Mouse (Mus musculus): ENCODE results near the gene Bcl2l11.
"Not testable (repeated sequence)": the region's sequence is repeated elsewhere in the genome, so short reads cannot be mapped to it uniquely, and the experiment has no call there.

Bcl2l11 gene

GRCm38 (mm10) chr2:128125635-128126470 lies at the start of gene Bcl2l11:
Gene Bcl2l11 (plus strand): TSS chr2:128126038.
- DNase-seq = peak; percentile 81 to 88

GRCm38 (mm10) chr2:128076936-128077335 lies 48.9 kb upstream of the Bcl2l11 start:
- DNase-seq = peak; percentile 9 to 22

DNA sequence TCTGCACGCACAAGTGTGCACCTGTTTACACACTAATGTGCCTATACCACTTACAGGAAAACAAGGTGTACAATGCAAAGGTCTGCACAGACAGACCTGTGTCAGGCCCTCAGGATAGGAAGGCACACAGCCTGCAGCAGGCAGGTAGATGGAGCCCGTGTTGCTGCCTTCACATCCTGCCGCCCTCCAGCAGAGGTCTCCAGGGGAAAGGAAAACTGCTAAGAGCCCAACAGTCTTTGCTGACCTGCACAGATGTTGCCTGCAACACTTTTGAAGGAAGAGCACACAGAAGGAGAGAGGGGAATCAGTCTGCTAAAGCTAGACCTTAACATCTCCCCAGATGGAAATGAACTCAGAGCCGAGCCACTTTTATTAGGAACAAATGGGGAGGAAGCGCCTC lies 47.0 kb upstream of the Bcl2l11 start:
- DNase-seq = no peak

DNA sequence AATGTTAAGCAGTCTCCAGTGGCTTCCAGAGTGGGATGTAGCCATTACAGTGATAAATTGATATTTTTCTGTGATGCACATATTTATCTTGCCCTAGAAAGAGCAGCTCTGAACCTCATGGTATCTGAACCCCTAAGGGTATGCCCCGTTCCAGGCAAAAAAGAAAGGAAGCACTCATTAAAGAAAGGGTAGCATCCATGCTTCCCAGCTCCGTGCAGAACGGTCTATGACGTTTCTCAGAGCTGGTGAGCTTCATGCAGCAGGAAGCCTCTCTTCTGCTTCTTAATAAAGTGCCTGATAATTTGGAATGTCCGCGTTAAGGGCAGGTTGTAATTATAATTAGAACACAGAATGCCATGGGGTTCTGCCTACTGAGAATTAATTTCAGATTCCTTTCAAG lies 46.5 kb upstream of the Bcl2l11 start:
- DNase-seq = no peak

DNA sequence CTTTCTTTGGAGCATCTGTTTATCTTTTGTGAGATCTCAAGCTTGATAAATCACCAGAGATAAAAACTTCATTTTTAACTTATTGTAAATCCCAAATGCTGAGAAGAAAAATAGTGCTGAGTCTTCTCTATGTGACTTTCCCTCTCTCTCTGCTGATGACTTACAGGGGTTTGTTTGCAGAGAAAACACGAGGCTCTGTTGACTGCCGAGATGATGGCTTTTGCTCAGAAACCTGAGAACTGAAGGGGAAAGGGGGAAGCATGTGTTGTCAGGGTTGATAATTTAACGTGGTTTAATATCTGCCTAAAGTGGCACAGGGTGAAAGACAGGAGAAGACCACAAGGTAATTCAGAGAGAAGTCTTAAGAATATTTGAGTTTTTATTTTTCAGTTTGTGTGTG lies 42.0 kb upstream of the Bcl2l11 start:
- DNase-seq = no peak

- no peak for DNase-seq
Measured at GRCm38 (mm10) chr2:128084607-128085006, 41.2 kb upstream of the Bcl2l11 start.

GRCm38 (mm10) chr2:128085481-128085880 lies 40.4 kb upstream of the Bcl2l11 start:
- DNase-seq = no peak

DNA sequence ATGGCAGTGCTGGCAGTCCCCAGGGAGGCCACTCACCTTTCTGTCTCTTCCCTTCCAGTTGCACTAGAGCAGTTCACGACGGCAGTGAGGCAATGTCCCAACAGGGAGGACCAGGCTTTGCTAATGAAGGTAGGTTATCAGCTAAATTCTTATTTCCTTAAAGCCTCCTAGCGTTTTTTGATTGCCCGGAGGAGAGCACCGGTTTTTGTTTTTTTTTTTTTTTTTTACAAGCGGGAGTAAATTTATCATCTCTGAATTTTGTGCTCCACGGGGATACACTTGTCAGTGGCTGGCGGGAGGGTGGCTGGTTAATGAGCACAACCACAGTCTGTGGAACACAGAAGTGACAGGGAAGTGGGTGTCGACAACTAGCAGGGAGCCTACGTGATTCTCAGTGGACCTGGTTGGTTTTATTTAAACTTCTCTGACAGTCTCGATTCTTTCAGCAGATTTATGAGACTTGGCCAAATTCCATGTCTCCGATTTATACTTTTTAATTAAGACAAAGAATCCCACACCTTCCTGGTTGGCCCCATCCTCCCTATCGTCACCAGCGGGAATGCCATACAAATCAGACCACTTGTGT lies 39.4 kb upstream of the Bcl2l11 start:
- DNase-seq = no peak

- no peak for DNase-seq
Measured at GRCm38 (mm10) chr2:128086996-128087526, 38.8 kb upstream of the Bcl2l11 start.

DNA sequence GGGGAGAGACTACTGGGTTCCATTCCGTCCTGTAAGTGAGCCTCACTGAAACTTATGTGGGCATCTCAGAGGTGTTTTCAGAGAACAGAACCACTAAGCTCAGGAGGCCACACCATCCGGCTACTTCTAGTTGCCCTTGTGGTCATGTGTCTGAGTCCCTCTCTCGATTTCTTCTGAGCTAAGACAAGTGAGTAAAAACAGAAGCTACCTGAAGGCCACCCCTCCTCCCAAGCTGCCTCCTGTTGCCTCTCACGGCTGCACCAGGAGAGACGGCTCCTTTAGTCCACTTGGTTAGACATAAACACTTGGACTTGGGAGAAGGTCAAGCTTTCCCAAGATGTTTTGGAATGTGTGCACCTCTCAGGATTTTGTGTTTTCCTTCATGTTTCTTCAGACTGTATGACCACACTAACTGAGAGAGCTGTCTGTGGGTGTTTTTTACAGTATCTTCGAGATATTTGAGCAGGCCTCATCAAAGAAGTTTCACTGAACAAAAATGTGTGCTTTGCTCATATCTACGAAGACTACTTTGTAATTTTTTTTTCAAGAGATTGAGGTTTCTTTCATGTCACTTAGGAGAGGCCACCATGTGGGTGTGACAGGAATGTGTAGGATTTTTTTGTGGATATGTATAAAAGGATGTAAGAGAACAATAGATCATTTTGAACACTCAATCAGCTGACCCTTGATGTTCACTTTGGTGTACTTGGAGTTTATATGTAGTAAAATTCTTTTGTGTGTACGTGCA lies 37.9 kb upstream of the Bcl2l11 start:
- DNase-seq = no peak

GRCm38 (mm10) chr2:128090283-128090885 lies 35.5 kb upstream of the Bcl2l11 start:
- DNase-seq = no peak

DNA sequence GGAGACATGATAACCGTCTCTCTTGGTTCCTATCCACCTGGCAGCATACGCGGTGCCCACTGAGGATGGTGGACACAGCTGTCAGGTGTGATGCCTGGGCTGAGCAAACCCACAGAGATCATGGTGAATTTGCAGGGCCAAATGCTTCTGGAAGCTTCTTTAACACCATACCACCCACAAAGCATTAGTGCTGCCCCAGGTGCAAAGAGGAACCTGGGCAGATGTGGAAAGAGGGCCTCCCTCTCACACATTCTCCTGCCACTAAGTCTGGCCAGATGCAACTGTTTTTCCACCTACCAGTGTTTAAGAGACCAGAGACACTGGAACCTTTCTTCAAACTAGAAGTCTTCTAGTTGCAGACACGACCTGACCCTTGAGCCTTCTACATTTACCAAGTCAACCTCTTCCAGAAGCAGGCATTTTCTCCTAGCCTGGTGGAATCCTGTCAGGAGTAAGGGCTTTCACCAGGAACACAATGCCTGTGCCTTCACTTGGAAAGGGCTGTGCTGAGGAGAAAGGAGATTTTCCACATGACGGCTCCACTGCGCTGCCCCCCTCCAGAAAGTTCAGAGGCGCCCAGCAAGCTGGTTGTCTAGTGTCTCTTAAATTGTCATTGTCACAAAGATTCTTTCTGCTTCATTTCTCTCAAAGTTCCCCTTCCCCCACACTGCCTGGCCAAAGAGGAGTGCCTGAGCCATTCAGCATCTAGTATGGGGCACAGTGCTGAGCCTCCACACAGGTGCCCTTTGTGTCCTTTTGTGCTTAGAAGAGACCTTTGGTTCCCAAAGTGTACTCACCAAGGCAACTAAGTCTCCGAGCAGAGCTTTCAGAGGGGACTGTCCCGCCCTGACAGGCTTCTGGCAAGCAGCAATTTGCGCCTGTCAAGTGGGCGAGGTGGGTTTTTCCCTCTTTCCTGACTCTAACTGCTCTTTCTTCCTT lies 34.1 kb upstream of the Bcl2l11 start:
- no peak for DNase-seq

- no peak for DNase-seq
Measured at GRCm38 (mm10) chr2:128092451-128092850, 33.4 kb upstream of the Bcl2l11 start.

DNA sequence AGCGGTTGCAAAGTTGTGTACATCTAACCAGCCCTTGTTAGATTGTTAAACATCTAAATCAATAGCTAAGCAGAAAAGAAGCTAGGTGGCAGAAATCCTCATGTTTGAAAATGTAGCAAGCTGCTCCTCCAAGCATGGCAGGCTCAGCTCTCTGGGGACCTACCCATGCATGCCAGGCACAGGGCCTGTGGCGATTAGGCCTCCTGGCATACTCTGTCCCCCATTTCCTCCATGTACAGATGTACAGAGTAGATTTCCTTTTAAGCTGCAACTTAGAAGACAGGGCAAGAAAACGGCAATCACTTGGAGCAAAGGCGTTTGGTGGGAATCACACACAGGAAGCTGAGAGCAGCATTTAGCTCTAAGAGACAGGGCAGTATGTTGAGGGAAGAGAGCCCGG lies 31.6 kb upstream of the Bcl2l11 start:
- DNase-seq = no peak

DNA sequence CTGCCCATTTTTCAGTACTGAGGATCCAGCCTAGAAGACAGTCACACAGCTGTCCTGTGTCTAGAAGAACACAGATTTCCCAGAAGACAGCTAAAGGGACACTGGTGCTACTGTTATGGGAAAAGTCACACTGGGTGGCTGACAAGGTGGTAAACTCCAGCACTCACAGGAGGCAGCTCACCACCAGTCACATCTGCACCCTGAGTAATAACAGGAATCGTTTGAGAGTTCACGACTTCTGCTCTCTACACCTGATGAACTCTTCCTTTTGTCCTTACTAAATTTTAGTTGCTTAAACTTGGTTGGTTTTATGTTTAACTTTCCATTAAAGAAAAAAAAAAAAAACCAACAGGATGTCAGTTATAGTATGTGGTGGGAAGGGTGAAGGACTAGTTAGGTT lies 31.2 kb upstream of the Bcl2l11 start:
- DNase-seq = no peak

DNA sequence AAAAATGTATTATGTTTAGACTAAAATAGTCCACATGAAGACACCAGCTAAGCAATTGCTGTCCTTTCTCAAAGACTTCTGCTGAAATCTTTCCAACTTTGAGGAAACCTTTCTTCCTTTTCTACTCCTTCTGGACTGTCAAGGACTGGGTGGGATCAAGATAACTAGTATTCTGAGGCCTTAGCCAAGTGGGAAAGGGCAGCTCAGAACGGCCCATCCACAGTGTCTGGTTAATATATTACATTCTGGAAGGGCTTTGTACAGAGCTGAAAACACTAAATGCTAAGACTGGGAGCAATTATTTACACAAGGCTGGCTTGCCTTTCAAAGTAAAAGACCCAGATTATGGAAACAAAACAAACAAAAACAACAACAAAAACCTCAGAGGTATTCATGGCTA lies 30.6 kb upstream of the Bcl2l11 start:
- no peak for DNase-seq

DNA sequence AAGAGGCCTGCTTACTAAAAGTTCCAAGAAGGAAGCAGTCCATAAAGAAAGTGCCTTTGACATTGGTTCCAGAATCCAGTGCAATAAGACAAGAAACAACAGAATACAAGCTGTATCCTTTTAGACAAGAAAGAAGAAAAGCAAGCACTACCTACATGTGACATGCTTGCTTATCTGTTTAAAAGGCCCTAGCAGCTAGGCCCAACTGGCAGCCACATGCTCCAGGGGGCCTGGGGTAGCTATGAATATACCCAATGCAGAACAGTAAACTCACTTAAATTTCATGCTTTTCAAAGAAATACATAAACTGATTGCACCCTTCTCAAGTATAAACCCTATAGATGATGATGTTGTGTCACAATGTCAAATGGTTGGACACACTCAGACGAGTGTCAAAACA lies 29.8 kb upstream of the Bcl2l11 start:
- no peak for DNase-seq

GRCm38 (mm10) chr2:128098118-128098517 lies 27.7 kb upstream of the Bcl2l11 start:
- DNase-seq = not testable (repeated sequence)

DNA sequence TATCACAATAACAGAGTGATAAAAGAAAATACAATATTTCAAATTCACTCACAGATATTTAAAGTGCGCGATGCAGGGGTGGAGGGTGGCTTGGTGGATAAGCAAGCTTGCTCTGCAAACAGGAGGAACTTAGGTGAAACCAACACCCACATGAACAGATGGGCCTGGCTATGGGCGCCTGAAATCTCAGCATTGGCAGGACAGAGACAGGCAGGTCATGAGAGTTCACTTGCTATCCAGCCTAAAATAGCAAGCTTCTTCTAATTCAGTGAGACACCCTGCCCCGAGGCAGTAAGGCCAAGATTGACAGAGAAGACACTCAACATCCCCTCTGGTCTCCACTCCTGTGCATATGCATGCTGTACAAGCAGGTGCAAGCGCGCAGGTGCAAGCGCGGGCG lies 23.8 kb upstream of the Bcl2l11 start:
- peak; percentile 22 to 35 for DNase-seq

- no peak for DNase-seq
Measured at GRCm38 (mm10) chr2:128104815-128105214, 21.0 kb upstream of the Bcl2l11 start.

DNA sequence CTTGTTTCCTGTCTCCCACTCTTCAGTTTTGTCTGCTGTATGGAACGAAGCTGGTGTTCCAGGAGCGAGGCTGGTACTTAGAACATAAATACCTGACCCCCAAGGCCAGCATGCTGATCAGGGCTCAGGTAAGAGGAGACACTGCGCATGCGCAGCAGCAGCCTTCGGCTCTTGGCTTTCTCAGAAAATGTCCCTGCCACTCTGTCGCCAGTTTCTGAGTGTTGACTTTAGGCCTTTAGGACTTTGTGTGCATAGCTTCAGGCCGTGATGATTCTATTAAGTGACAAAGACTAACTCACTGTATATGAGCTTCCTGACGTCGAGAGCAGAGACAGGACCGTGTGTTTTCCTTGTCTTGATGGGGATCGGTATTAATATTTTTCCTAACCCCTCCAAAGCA lies 20.2 kb upstream of the Bcl2l11 start:
- no peak for DNase-seq

DNA sequence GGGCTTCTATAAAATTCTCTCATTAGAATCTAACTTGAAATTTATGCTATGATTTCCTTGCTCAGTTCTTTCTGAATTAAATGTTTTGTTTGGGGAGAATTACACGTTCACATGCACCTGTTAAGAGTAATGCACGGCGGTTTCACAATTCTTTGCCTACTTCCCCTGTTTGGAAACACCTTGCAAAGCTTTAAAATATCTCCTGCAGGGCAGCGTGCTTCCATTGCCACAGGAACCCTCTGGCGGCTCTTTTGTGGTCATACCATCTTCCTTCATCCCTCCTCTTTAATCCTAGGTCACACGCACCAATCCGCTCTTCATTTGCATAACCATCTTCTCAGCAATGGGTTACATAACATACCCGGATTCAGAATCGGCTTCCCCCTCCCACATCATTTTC lies 14.3 kb upstream of the Bcl2l11 start:
- DNase-seq = no peak
